Mouse (Mus musculus): ENCODE data around the gene Mndal. TPM values are rescaled to one million over a fixed set of nuclear protein-coding genes. Genes with fewer than 3 reads are reported as not detected.
"Not testable (repeated sequence)": the region's sequence is repeated elsewhere in the genome, so short reads cannot be mapped to it uniquely, and the experiment has no call there.

Gene Mndal
- total and polyA plus RNA-seq, 2 experiments = 2.6 to 10.9 TPM

DNA sequence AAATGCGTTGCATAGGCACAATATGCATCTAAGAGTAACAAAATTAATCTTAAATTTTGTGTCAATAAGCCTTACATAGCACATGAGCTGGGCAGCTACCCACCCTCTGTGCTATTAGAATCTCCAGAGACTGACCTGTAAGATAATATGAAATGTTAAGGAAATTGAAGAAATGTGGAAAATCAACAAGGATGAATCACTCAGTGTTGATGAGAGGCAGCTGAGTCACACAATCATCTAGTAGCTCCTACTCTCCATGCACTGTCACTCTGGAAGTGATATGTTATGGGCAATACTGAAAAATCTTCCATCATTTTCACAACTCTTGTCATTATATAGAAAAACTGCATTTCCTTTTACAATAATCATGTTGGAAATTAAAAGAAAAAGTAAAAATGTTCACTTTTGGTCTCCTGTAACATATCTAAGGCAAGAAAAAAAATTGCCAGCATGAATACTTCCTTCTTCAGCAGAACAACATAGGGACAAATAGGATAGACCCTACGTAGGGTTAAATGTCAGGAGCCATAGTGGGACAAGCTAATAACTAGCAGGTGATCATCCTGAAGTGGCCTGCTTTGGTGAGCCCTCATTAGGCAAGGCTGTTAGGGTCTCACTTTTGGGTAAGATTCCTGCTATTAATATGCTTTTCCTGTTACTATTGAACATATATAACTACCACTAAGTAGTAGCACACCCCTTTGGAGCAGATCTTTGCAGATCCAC lies 12.9 kb upstream of the Mndal start:
- no peak for DNase-seq (ENCODE audit: extremely low read depth, low read depth, low spot score)
- H3K4me1 ChIP-seq (ENCODE audit: control insufficient read depth, insufficient read depth, low read length) = no peaks in the 10 kb centered on the region
- no peak overlapping the region for H3K9ac ChIP-seq (ENCODE audit: low read depth, low read length)
- H3K27me3 ChIP-seq (ENCODE audit: control insufficient read depth, insufficient read depth, low read length) = no peaks in the 10 kb centered on the region
- TF ChIP-seq POLR2A (IDR thresholded peaks at IDR 0.05; ENCODE audit: extremely low read depth, insufficient read depth, low read length) (no peak), CTCF (IDR thresholded peaks at IDR 0.05; ENCODE audit: low read depth, low read length) (no peak)
- no peaks in the 10 kb centered on the region for H3K79me2 ChIP-seq (ENCODE audit: control insufficient read depth, insufficient read depth, low read length)
- H3K27ac ChIP-seq (replicated peaks; ENCODE audit: insufficient read depth, low read depth, low read length) = no peak overlapping the region
- 76% methylated on average over 2 of the region's 2 CpGs for WGBS
- H3K36me3 ChIP-seq (ENCODE audit: control insufficient read depth, insufficient read depth, low read length) = no peaks in the 10 kb centered on the region
- no peak overlapping the region for H3K4me3 ChIP-seq (ENCODE audit: insufficient read depth, low read depth, low read length)

DNA sequence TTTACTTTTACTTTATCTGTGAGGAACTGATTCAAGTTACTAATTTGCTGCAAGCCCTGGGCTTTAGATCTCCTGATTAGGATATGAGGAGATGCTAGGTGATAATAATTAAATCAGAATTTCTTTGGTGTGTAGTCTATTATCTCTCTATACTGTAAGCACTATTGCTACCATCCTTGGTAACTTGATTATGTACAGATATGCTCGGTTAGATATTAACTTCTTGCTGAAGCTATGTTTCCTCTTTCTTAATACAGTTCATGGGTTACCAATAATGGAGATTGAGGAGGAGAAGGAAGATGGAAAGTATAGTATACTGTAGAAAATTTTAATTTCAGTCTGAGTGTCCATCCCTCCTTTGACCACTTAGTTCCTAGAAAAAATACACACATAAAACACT lies 11.3 kb upstream of the Mndal start:
- no peak for TF ChIP-seq POLR2A (IDR thresholded peaks at IDR 0.05; ENCODE audit: extremely low read depth, insufficient read depth, low read length)
- TF ChIP-seq CTCF (IDR thresholded peaks at IDR 0.05; ENCODE audit: low read depth, low read length) = no peak

DNA sequence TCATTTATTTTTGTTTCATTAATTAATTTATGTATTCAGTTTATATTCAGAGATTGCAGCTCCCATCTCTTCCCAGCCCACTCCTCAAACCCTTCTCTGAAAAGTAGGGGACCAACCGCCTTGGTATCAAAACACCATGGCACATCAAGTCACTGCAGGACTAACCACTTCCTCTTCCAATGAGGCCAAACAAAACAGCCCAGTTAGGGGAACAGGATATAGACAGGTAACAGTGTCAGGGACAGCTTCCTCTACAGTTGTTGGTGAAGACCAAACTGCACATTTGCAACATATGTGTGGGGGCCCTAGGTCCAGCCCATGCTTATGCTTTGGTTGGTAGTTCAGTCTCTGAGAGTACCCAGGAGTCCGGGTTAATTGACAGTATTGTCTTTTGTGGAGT lies 6.8 kb upstream of the Mndal start:
- not testable (repeated sequence) for H3K27me3 ChIP-seq (ENCODE audit: control insufficient read depth, insufficient read depth, low read length); H3K36me3 ChIP-seq (ENCODE audit: control insufficient read depth, insufficient read depth, low read length); H3K79me2 ChIP-seq (ENCODE audit: control insufficient read depth, insufficient read depth, low read length); H3K4me1 ChIP-seq (ENCODE audit: control insufficient read depth, insufficient read depth, low read length); H3K27ac ChIP-seq (replicated peaks; ENCODE audit: insufficient read depth, low read depth, low read length); H3K4me3 ChIP-seq (ENCODE audit: insufficient read depth, low read depth, low read length); H3K9ac ChIP-seq (ENCODE audit: low read depth, low read length); DNase-seq (ENCODE audit: extremely low read depth, low read depth, low spot score)
- 68% methylated on average over 2 of the region's 2 CpGs for WGBS

More for the DNA sequence above, 11.3 kb upstream of the Mndal start:
- no peaks in the 10 kb centered on the region for H3K79me2 ChIP-seq (ENCODE audit: control insufficient read depth, insufficient read depth, low read length)
- H3K9ac ChIP-seq (ENCODE audit: low read depth, low read length) = no peak overlapping the region
- H3K27ac ChIP-seq (replicated peaks; ENCODE audit: insufficient read depth, low read depth, low read length) = no peak overlapping the region
- no peak overlapping the region for H3K4me3 ChIP-seq (ENCODE audit: insufficient read depth, low read depth, low read length)
- no peaks in the 10 kb centered on the region for H3K4me1 ChIP-seq (ENCODE audit: control insufficient read depth, insufficient read depth, low read length)
- no peak for DNase-seq (ENCODE audit: extremely low read depth, low read depth, low spot score)
- H3K36me3 ChIP-seq (ENCODE audit: control insufficient read depth, insufficient read depth, low read length) = no peaks in the 10 kb centered on the region
- 65% methylated on average over 1 of the region's 1 CpGs for WGBS
- no peaks in the 10 kb centered on the region for H3K27me3 ChIP-seq (ENCODE audit: control insufficient read depth, insufficient read depth, low read length)

DNA sequence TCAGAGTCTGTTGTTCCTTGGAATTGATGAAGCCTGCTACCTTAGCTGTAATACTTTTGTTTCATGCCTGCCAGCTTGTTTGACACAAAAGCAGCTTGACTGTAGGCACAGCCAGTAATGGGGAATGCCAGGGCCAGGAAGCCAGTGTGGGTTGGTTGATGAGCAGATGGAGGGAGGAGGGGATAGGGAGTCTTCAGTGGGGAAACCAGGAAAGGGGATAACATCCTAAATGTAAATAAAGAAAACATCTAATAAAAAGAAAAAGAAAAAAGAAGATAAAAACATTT lies 432 bp upstream of the Mndal start:
- not testable (repeated sequence) for H3K79me2 ChIP-seq (ENCODE audit: control insufficient read depth, insufficient read depth, low read length); H3K4me1 ChIP-seq (ENCODE audit: control insufficient read depth, insufficient read depth, low read length); H3K27me3 ChIP-seq (ENCODE audit: control insufficient read depth, insufficient read depth, low read length); H3K4me3 ChIP-seq (ENCODE audit: insufficient read depth, low read depth, low read length); H3K9ac ChIP-seq (ENCODE audit: low read depth, low read length); DNase-seq (ENCODE audit: extremely low read depth, low read depth, low spot score); H3K36me3 ChIP-seq (ENCODE audit: control insufficient read depth, insufficient read depth, low read length)
- H3K27ac ChIP-seq (replicated peaks; ENCODE audit: insufficient read depth, low read depth, low read length) = peak overlapping the region; percentile 65

DNA sequence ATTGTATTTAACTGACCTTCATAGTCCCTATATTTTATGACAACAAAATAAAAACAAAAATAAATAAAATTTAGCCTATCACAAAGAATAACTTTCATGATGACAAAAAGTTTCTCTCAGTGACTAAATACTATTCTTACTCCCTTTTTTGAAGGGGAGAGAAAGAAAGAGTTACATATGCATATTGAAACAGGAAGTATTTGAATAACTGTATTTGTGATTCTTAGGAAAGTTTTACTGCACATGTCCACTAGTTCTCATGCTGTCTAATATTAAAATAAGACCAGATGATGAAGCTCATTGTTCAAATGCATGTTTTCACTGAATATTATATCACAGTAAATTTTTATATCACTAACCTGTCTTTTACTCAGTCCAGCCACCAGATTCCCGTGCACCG lies 769 bp downstream of the Mndal start:
- Histone ChIP-seq H3K4me3 (ENCODE audit: insufficient read depth, low read depth, low read length) (peak overlapping the region; percentile 47), H3K9ac (ENCODE audit: low read depth, low read length) (peak overlapping the region; percentile 51), H3K27ac (replicated peaks; ENCODE audit: insufficient read depth, low read depth, low read length) (peak overlapping the region; percentile 48; the same call in 1 of the 2 replicates)
- not testable (repeated sequence) for H3K4me1 ChIP-seq (ENCODE audit: control insufficient read depth, insufficient read depth, low read length); H3K36me3 ChIP-seq (ENCODE audit: control insufficient read depth, insufficient read depth, low read length); DNase-seq (ENCODE audit: extremely low read depth, low read depth, low spot score); H3K27me3 ChIP-seq (ENCODE audit: control insufficient read depth, insufficient read depth, low read length); H3K79me2 ChIP-seq (ENCODE audit: control insufficient read depth, insufficient read depth, low read length)
- whole genome bisulfite sequencing = 67% methylated on average over 2 of the region's 2 CpGs

DNA sequence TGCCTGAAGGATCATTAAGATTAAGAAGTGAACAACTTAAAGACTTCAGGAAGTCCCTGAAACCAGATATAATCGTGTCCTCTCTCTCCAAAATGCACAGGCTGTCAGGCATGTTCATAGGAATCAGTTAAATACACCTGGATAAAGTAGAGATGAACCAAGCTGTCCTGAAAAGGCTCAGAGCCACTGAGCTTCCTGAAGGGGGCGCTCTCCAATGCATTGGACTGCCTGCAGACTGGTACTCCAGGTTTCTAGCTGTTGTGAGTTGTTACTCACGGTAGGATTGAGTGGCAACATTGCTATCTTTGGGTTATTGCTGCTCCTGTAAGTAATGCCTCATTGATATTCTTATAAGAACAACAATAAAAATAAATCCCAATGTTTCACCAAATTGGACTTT lies 23.0 kb downstream of the Mndal start:
- not testable (repeated sequence) for H3K4me3 ChIP-seq (ENCODE audit: insufficient read depth, low read depth, low read length); DNase-seq (ENCODE audit: extremely low read depth, low read depth, low spot score); H3K9ac ChIP-seq (ENCODE audit: low read depth, low read length); H3K27me3 ChIP-seq (ENCODE audit: control insufficient read depth, insufficient read depth, low read length); H3K79me2 ChIP-seq (ENCODE audit: control insufficient read depth, insufficient read depth, low read length); H3K36me3 ChIP-seq (ENCODE audit: control insufficient read depth, insufficient read depth, low read length); H3K27ac ChIP-seq (replicated peaks; ENCODE audit: insufficient read depth, low read depth, low read length); H3K4me1 ChIP-seq (ENCODE audit: control insufficient read depth, insufficient read depth, low read length)
- 43% methylated on average over 3 of the region's 3 CpGs for WGBS
